Mouse (Mus musculus) kidney, adult 9 months (tissue): ENCODE measurements around the gene Dnajc25.

Source experiments
- DNase-seq: peaks from one replicate; pipeline ENCODE4 v3.0.0; 2022

Gene Dnajc25

GRCm38 (mm10) chr4:59007016-59007415 is 12.2 kb downstream of the Dnajc25 start:
- DNase-seq, result no peak

DNA sequence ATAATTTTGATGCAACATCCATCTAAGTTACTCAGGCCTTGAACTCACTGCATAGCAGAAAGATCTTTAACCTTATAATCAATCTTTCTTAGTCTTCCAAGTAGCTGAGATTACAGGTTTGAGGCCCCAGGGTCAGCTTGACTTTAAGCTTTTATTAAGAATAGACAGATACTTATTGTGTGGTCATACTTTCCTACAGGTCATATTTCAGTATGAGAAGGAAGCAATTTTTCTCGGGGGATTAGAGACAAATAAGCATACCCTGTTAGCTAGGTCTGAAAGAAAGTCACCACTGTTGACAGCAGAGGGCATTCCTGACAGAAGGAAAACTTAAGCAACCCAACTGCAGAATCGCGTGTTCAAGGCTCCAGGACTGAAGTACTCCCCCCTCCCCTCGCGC is 13.1 kb downstream of the Dnajc25 start:
- no peak for DNase-seq

DNA sequence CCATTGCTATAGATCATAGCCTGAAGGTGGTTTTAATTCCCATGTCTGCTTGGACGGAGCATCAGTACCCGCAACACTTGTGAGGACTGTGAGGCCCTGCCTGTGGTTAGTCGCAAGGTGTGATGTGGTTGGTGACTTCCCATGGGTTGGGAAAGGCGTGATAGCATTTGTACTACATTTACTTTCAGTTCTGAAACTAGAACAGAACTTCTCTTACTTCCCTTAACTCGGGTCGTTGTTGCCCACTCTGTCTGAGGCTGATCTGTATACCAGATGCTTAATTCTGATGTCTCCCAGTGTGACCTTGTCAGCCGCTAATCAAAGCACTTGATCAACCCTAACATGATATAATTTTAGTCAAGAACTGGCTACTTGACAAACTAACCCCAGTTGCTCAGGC is 14.3 kb downstream of the Dnajc25 start:
- no peak for DNase-seq

DNA sequence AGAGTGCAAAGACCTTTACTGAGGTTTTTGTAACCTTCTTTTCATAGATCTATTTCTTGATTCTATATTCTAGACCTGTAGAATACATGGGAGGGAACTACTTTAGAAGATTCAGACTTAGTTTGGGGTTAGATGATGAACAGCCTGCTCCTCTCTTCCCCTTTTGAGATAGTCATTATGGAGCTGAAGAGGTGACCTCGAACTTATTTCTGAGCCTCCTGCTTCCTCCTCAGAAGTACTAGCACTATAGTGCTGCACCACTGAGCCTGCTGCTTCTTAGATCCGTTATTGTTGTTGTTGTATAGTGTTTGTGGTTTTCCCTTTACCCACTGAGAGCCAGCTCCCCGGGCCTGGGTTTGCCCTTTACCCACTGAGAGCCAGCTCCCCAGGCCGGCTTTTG is 14.8 kb downstream of the Dnajc25 start:
- DNase-seq, result no peak

GRCm38 (mm10) chr4:59011446-59011845 is 16.6 kb downstream of the Dnajc25 start:
- no peak for DNase-seq

DNA sequence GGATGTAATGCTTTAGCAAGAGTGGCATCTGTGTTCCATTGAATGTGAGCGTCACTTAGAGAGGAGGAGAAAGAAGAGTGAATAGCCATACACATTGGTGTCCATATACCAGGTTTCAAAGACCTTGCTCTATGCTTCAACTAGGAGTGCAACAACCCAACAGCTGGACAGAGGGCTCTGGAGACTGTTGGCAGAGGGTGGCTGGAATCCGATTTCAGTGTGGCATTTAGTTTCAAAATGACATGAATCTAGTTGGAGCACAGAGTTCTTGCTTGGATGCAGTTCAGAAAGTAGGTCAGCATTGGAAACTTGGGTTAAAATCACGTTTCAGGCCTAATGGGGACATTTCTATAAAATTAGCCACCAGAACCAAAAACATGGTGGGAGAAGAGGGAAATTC is 20.3 kb downstream of the Dnajc25 start:
- no peak for DNase-seq

GRCm38 (mm10) chr4:59016922-59017321 is 22.1 kb downstream of the Dnajc25 start:
- no peak for DNase-seq

- no peak for DNase-seq
Observed at GRCm38 (mm10) chr4:59034325-59034917, 39.6 kb downstream of the Dnajc25 start.

DNA sequence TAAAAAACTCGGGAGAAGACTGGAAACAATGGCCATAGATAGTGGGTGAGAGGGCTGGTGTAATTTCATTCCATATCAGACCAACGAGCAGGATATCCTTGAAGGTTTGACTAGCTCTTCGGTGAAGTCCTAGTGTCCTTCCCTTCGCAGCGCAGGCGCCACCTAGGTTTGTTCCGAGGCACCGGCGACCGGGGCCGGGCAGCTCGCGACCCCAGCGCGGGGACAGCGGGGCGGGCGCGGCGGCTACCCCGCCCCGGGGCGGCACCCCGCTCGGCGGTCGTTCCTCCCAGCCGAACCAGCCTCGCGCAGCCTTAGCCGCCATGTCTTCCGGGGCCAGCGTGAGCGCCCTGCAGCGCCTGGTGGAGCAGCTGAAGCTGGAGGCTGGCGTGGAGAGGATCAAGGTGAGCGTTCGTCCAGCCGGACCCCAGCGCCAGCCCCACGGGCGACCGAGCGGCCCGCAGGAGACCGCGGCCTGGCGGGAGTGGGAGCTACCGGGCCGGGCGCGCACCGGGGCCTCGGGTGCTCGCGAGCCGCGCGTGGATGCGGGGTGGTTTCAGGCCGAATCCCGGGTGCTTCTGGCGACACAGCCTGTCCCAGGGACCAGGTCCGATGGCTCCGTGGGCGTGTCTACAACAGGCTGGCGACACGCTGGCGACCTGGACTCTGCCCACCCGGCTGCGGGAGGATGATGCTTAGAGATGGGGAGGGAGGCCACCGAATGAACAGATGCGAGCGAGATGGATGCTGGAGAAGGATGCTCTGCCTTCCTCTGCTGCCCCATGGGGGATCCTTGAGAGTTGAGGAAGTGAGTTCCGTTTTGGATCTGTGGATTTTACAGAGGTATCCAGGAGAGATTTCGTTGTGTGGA is 40.3 kb downstream of the Dnajc25 start, which contains the start of gene Gng10:
TSS of gene Gng10 (plus strand) at position 171 of the 868 bp plus-strand sequence.
- DNase-seq, result peak; percentile 43

DNA sequence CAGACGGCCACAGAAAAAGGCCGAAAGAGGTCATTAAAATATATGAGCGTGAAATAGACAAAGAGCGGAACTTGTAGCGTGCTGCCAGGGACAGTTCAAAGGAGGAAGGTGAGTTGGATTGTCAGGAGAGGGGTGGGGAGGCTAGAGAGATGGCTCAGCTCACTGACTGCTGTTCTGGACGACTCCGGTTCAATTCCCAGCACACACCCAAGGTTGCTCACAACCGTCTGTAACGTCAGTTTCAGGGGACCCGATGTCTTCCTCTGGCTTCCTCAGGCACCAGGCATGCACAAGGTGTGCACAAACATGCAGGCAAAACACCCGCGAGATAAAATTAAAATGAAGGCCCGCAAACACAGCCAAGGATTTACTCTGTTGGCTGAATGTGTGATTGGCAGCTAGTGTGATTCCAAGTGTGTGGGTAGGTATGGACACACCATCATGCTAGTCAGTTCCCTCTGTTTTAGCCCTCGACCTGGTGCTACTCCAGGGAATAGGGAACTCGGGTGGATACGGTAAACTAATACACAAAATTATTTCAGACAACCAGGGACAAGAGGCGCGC is 41.0 kb downstream of the Dnajc25 start:
- no peak for DNase-seq

GRCm38 (mm10) chr4:59036490-59037127 is 41.7 kb downstream of the Dnajc25 start:
- peak; percentile 76 for DNase-seq

- DNase-seq, result no peak
Observed at GRCm38 (mm10) chr4:59037525-59037924, 42.7 kb downstream of the Dnajc25 start.

GRCm38 (mm10) chr4:59040397-59041287 is 45.8 kb downstream of the Dnajc25 start:
- DNase-seq, result no peak

- no peak for DNase-seq
Observed at GRCm38 (mm10) chr4:59043074-59043473, 48.2 kb downstream of the Dnajc25 start.

DNA sequence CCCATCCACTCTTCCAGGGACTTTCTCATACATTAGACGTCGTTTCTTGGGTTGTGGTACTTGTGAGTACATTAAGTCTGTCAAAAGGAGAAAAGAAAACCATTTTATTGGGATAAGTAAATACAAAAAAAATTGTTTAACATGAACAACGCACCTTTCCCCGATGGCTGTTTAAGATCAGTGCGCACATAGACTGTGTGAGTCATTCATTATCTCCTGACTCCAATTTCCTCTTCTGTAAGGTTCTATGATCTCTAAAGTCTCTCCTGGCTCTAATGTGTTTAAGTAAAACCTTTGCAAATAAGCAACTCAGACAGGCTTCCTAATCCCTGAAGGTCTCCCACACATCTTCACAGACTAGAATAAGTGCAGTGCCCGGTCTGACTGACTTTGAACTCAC is 49.0 kb downstream of the Dnajc25 start:
- DNase-seq, result no peak

GRCm38 (mm10) chr4:59047222-59047621 is 52.4 kb downstream of the Dnajc25 start:
- DNase-seq, result no peak

- no peak for DNase-seq
Observed at GRCm38 (mm10) chr4:59051081-59051480, 56.2 kb downstream of the Dnajc25 start.

DNA sequence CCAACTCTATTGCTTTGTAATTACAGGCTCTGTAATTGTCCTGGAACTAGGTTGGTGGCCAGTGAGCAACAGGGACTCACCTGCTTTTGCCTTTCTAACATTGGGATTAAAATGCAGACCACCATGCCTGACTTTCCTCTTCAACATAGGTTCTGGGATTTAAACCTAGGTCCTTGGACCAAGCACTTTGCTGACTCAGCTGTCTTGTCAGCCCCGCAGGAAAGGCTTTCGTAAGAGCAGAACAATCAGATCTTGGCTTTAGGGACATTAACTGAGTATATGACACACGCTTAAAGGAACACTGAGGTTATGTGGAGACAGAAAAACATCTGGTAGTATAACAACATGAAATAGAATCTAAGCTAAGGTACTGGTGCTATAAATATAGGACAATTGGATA is 63.1 kb downstream of the Dnajc25 start:
- no peak for DNase-seq

GRCm38 (mm10) chr4:59062526-59062925 is 67.7 kb downstream of the Dnajc25 start:
- DNase-seq, result no peak

GRCm38 (mm10) chr4:59069276-59069675 is 74.4 kb downstream of the Dnajc25 start:
- DNase-seq, result no peak
